Comparison of ENCODE assay signal across 8 mouse cellular contexts in the genomic region with DNA sequence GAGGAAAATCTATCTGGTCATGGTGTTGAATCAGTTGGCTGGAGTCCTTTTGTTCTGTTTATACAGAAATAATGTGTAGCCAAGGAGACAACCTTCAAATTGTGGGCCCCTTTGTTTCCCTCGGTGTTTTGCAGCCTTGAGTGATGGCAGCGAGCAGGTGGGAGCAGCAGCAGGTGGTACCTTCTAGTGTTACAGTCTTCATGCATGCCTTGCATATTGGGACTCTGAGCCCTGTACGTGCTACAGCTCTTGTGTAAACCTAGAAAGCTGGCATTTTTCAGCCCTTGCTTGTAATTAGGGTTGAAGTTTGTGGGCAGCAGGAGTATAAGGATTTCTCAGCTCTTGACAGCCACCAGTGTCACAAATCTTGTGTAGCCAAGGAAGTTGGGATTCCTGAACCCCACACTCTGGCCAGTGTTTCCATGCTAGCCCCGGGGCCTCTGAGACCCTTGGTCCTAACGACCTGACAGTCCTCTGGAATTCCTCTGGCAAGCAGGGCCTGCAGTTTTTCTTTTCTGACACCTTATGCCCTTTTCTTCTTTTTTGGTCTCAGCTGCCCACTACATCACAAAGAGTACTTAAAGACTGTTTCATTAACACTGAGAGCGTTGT. TPM values are rescaled to one million over a fixed set of nuclear protein-coding genes. Genes with fewer than 3 reads are reported as not detected.
A peak's percentile ranks its signal among the peaks of the same experiment; 100 is the strongest.
DNase-seq lines count a peak whose midpoint lies in the region; ATAC-seq and TF ChIP-seq lines count a peak whose summit lies in the region.

No protein-coding gene starts in this region.

- H3K36me3 ChIP-seq in heart, postnatal 0 days (replicated peaks; ENCODE audit: control insufficient read depth, insufficient read depth, low read length): no peaks in the 10 kb centered on the region
- no peaks in the 10 kb centered on the region for H3K36me3 ChIP-seq in forebrain, embryonic 14.5 days (ENCODE audit: control insufficient read depth, insufficient read depth, low read length)
- peaks cover 3% of the 10 kb centered on the region; the same call in 1 of the 2 replicates for H3K36me3 ChIP-seq in midbrain, embryonic 12.5 days

- no peaks in the 10 kb centered on the region for H3K9me3 ChIP-seq in heart, postnatal 0 days (replicated peaks; ENCODE audit: control insufficient read depth, low read length)
- no peaks in the 10 kb centered on the region for H3K9me3 ChIP-seq in forebrain, embryonic 14.5 days (replicated peaks; ENCODE audit: control insufficient read depth, low read length)
- H3K9me3 ChIP-seq in midbrain, embryonic 12.5 days: 0 out of 2 replicates have a peak, but pooled peaks cover 4% of the 10 kb centered on the region

- H3K4me1 ChIP-seq in heart, postnatal 0 days (ENCODE audit: control insufficient read depth, insufficient read depth): peaks cover 18% of the 10 kb centered on the region
- peaks cover 12% of the 10 kb centered on the region for H3K4me1 ChIP-seq in forebrain, embryonic 14.5 days (ENCODE audit: control insufficient read depth, insufficient read depth, low read length)
- H3K4me1 ChIP-seq in midbrain, embryonic 12.5 days: peaks cover 22% of the 10 kb centered on the region

- H3K9ac ChIP-seq in heart, postnatal 0 days (replicated peaks; ENCODE audit: low read depth, low read length): no peak overlapping the region; the same call in 1 of the 2 replicates
- no peak overlapping the region for H3K9ac ChIP-seq in forebrain, embryonic 14.5 days (ENCODE audit: low read length)
- no peak overlapping the region for H3K9ac ChIP-seq in midbrain, embryonic 12.5 days (replicated peaks)

- no peaks in the 10 kb centered on the region for H3K27me3 ChIP-seq in heart, postnatal 0 days (ENCODE audit: control insufficient read depth, insufficient read depth, low read length)
- no peaks in the 10 kb centered on the region for H3K27me3 ChIP-seq in forebrain, embryonic 14.5 days (replicated peaks; ENCODE audit: control insufficient read depth, insufficient read depth, low read length)
- no peaks in the 10 kb centered on the region for H3K27me3 ChIP-seq in midbrain, embryonic 12.5 days

- no peak for ATAC-seq in heart, postnatal 0 days (ENCODE audit: insufficient read depth, low read depth)
- ATAC-seq in forebrain, embryonic 14.5 days: peak; percentile 68
- peak; percentile 87 for ATAC-seq in midbrain, embryonic 12.5 days (ENCODE audit: low FRiP score, low read depth)
- no peak for ATAC-seq in monocyte, adult 5-6 weeks (replicated peaks; ENCODE audit: insufficient number of reproducible peaks, low FRiP score, low TSS enrichment, poor library complexity, severe bottlenecking)

- DNase-seq in heart, postnatal 0 days (ENCODE audit: low spot score): no peak
- no peak for DNase-seq in heart, postnatal 25 days (ENCODE audit: low spot score)
- peak; percentile 67 for DNase-seq in ZHBTc4 (ENCODE audit: low read depth, low spot score)
- peak; percentile 44 for DNase-seq in forebrain, embryonic 14.5 days (ENCODE audit: low spot score)
- DNase-seq in left cerebral cortex, adult 9 months (ENCODE audit: low spot score in 2 of 2): no peak
- DNase-seq in left cerebral cortex, adult 2 months (ENCODE audit: extremely low spot score in 1 of 2, low spot score in 2 of 2): no peak

- TF ChIP-seq CTCF in heart, postnatal 0 days (IDR thresholded peaks at IDR 0.05; ENCODE audit: low read depth): no peak
- TF ChIP-seq CTCF in left cerebral cortex, adult 2 months (IDR thresholded peaks at IDR 0.05): no peak

- no peak for TF ChIP-seq EP300 in heart, postnatal 0 days (IDR thresholded peaks at IDR 0.05; ENCODE audit: low read depth)

- H3K4me3 ChIP-seq in heart, postnatal 0 days (ENCODE audit: low read depth, low read length): no peak overlapping the region
- no peak overlapping the region for H3K4me3 ChIP-seq in forebrain, embryonic 14.5 days (ENCODE audit: low read depth, low read length)
- H3K4me3 ChIP-seq in midbrain, embryonic 12.5 days: no peak overlapping the region
- no peak overlapping the region for H3K4me3 ChIP-seq in left cerebral cortex, adult 2 months

- intact Hi-C loops in heart, postnatal 25 days (cut with DNase I): no loop called here
- intact Hi-C loops in left cerebral cortex, adult 2 months (cut with DNase I): no loop called here

- 50% methylated on average over 6 of the region's 6 CpGs for WGBS in heart, postnatal 0 days
- WGBS in forebrain, embryonic 14.5 days: 26% methylated on average over 6 of the region's 6 CpGs
- 36% methylated on average over 6 of the region's 6 CpGs for WGBS in midbrain, embryonic 12.5 days

- H3K27ac ChIP-seq in heart, postnatal 0 days (ENCODE audit: low read depth): 0 out of 2 replicates have a peak overlapping the region, but pooled peaks have one; percentile 43
- H3K27ac ChIP-seq in forebrain, embryonic 14.5 days (ENCODE audit: low read depth, low read length): peak overlapping the region; percentile 27; the same call in 1 of the 2 replicates
- peak overlapping the region; percentile 71 for H3K27ac ChIP-seq in midbrain, embryonic 12.5 days (replicated peaks)
- no peak overlapping the region for H3K27ac ChIP-seq in left cerebral cortex, adult 2 months

- H3K4me2 ChIP-seq in heart, postnatal 0 days (ENCODE audit: low read depth, low read length): no peak overlapping the region
- no peak overlapping the region for H3K4me2 ChIP-seq in forebrain, embryonic 14.5 days (ENCODE audit: low read length)
- no peak overlapping the region for H3K4me2 ChIP-seq in midbrain, embryonic 12.5 days (replicated peaks)

RNA-seq across cellular contexts. Expression of a gene that starts 42.8 kb away (rescaled TPM):
- 248 and 309 TPM in 2 replicates for total RNA-seq in heart, postnatal 0 days (2014; rRNA removed; ENCODE audit: low replicate concordance)
- polyA plus RNA-seq in heart, postnatal 0 days (2015; fragmentation: Nextera tagmentation; extraction: Ambion mirVana): 129 and 140 TPM in 2 replicates
- total RNA-seq in heart, postnatal 25 days (2021): 1 to 10 TPM; 2.5 TPM
- polyA plus RNA-seq in forebrain, embryonic 14.5 days (2014; fragmentation: Nextera tagmentation; extraction: Ambion mirVana): 7.3 TPM in 2 replicates
- 18.7 and 26.2 TPM in 2 replicates for polyA plus RNA-seq in midbrain, embryonic 12.5 days (2016; fragmentation: Nextera tagmentation; extraction: Ambion mirVana)
- not detected in 3 replicates for total RNA-seq in monocyte, adult 5-6 weeks (2017)
- total RNA-seq in left cerebral cortex, adult 2 months (2021): 1 to 10 TPM; 3.6 to 5.8 TPM

RNA-seq across cellular contexts. Expression of a gene that starts 46.4 kb away (rescaled TPM):
- total RNA-seq in heart, postnatal 0 days (2014; rRNA removed; ENCODE audit: low replicate concordance): 10.8 and 11.4 TPM in 2 replicates
- polyA plus RNA-seq in heart, postnatal 0 days (2015; fragmentation: Nextera tagmentation; extraction: Ambion mirVana): 11.6 and 12.0 TPM in 2 replicates
- total RNA-seq in heart, postnatal 25 days (2021): under 1 TPM; 0.59 to 0.60 TPM
- polyA plus RNA-seq in forebrain, embryonic 14.5 days (2014; fragmentation: Nextera tagmentation; extraction: Ambion mirVana): 38.2 and 40.2 TPM in 2 replicates
- 58.1 and 58.5 TPM in 2 replicates for polyA plus RNA-seq in midbrain, embryonic 12.5 days (2016; fragmentation: Nextera tagmentation; extraction: Ambion mirVana)
- total RNA-seq in monocyte, adult 5-6 weeks (2017): 1.8 to 4.7 TPM (median 4.7 TPM) in 3 replicates
- 1 to 10 TPM in 1 of 2 experiments, under 1 TPM in 1; 0.77 to 1.0 TPM for total RNA-seq in left cerebral cortex, adult 2 months (2021)

Comparison
In these comparisons a context has a peak if more than half of its experiments do, and no peak if none do; other contexts are left out.
1. RNA of a gene that starts 42.8 kb away (total RNA-seq): 248 to 309 TPM in heart, postnatal 0 days; 3.6 to 5.8 TPM in left cerebral cortex, adult 2 months, 2.5 TPM in heart, postnatal 25 days and not detected in monocyte, adult 5-6 weeks; every median in the first group is over 10 times any median in the second.
2. ATAC-seq: peak in forebrain, embryonic 14.5 days (single experiment) and midbrain, embryonic 12.5 days (single experiment); none in heart, postnatal 0 days (single experiment) and monocyte, adult 5-6 weeks (single experiment).
3. DNase-seq: peak in ZHBTc4 (single experiment) and forebrain, embryonic 14.5 days (single experiment); none in heart, postnatal 0 days (single experiment), heart, postnatal 25 days (single experiment), left cerebral cortex, adult 9 months (0 of 2) and left cerebral cortex, adult 2 months (0 of 2).